ENCODE assay signal across 10 mouse cellular contexts in the genomic region with DNA sequence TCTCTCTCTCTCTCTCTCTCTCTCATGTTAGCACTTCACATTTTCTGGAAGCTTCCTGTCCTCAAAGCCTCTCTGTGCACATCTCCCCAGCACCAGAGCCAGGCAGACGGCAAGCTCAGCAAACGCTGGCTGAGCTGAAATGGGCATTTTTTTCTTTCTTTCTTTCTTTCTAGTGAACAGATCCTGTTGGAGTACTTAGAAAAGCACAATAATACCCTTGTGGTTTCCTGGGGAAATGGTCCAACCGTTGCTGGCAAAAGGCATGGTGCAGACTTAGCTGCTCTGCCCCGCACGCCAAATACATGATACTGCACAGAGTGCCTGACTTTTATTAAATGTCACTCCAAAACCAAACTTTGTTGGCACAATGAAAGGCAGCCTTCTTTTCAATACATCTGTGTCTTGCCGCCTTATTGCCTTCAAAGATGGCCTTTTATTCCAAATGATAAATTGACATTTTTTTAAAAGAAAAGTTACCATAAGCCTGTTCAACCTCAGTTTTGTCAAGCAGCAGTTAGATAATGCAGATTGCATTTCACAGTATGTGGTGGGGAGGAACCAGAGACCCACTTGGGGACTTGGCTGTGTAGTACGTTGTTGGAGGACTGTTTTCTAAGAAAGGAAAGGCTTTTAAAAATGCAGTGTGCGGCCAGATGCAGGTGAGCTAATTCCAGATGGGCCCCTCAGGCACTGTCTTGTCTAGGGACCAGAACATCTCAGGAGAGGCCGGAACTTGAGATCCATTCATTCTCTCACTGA. TPM values are rescaled to one million over a fixed set of nuclear protein-coding genes. Genes with fewer than 3 reads are reported as not detected.
DNase-seq lines count a peak whose midpoint lies in the region; ATAC-seq lines count a peak whose summit lies in the region.
"Had no signal": no experiment of that assay in that cellular context is flagged by ENCODE, and none has a peak within 500 bp of the region (broad histone marks: within the 10 kb centered on the region; RNA-seq: fewer than 3 reads in every experiment).

No protein-coding gene starts in this region.

- no peak for ATAC-seq in hindbrain, embryonic 11.5 days (ENCODE audit: low FRiP score)
- ATAC-seq in common myeloid progenitor, adult 5-6 weeks (replicated peaks; ENCODE audit: low read depth, poor library complexity, severe bottlenecking) = peak; percentile 91
- peak; percentile 59 for ATAC-seq in granulocyte monocyte progenitor cell, adult 5-6 weeks (replicated peaks; ENCODE audit: poor library complexity, severe bottlenecking)
- peak; percentile 81; the same call in 1 of the 2 replicates for ATAC-seq in limb, embryonic 15.5 days (ENCODE audit: insufficient number of reproducible peaks, low FRiP score, low TSS enrichment, low read depth)
- ATAC-seq in liver, embryonic 12.5 days = no peak
- ATAC-seq: Patski had no signal

- DNase-seq in hindbrain, embryonic 10.5 days (ENCODE audit: low spot score) = no peak
- DNase-seq in hindbrain, embryonic 11.5 days (ENCODE audit: low spot score) = no peak
- no peak for DNase-seq in urinary bladder, postnatal 14 days (ENCODE audit: low spot score)
- DNase-seq in adrenal gland, adult 8-10 months = no peak

- H3K27me3 ChIP-seq in hindbrain, embryonic 10.5 days (ENCODE audit: insufficient read depth, poor library complexity, severe bottlenecking) = no peaks in the 10 kb centered on the region
- no peaks in the 10 kb centered on the region for H3K27me3 ChIP-seq in hindbrain, embryonic 11.5 days (ENCODE audit: control insufficient read depth, insufficient read depth, low read length)
- H3K27me3 ChIP-seq in limb, embryonic 15.5 days = no peaks in the 10 kb centered on the region; the same call in 1 of the 2 replicates
- no peaks in the 10 kb centered on the region for H3K27me3 ChIP-seq in liver, embryonic 12.5 days (replicated peaks)
- H3K27me3 ChIP-seq: Patski had no signal

- peak overlapping the region; percentile 66 for H3K27ac ChIP-seq in hindbrain, embryonic 10.5 days
- H3K27ac ChIP-seq in hindbrain, embryonic 11.5 days (ENCODE audit: low read depth, low read length) = no peak overlapping the region
- peak overlapping the region; percentile 84 for H3K27ac ChIP-seq in limb, embryonic 15.5 days
- H3K27ac ChIP-seq in liver, embryonic 12.5 days = no peak overlapping the region
- H3K27ac ChIP-seq: macrophage had no signal

- H3K9ac ChIP-seq in hindbrain, embryonic 11.5 days (ENCODE audit: low read depth, low read length) = no peak overlapping the region
- no peak overlapping the region for H3K9ac ChIP-seq in limb, embryonic 15.5 days
- no peak overlapping the region for H3K9ac ChIP-seq in liver, embryonic 12.5 days

- no peak overlapping the region for H3K4me2 ChIP-seq in hindbrain, embryonic 11.5 days (replicated peaks; ENCODE audit: low read depth, low read length)
- no peak overlapping the region for H3K4me2 ChIP-seq in limb, embryonic 15.5 days
- no peak overlapping the region for H3K4me2 ChIP-seq in liver, embryonic 12.5 days

- H3K4me3 ChIP-seq in hindbrain, embryonic 10.5 days = no peak overlapping the region
- H3K4me3 ChIP-seq in hindbrain, embryonic 11.5 days (ENCODE audit: low read depth, low read length) = no peak overlapping the region
- no peak overlapping the region for H3K4me3 ChIP-seq in limb, embryonic 15.5 days
- no peak overlapping the region for H3K4me3 ChIP-seq in liver, embryonic 12.5 days

- H3K9me3 ChIP-seq in hindbrain, embryonic 10.5 days = no peaks in the 10 kb centered on the region
- H3K9me3 ChIP-seq in hindbrain, embryonic 11.5 days (ENCODE audit: control insufficient read depth, low read length) = no peaks in the 10 kb centered on the region
- no peaks in the 10 kb centered on the region for H3K9me3 ChIP-seq in limb, embryonic 15.5 days
- H3K9me3 ChIP-seq in liver, embryonic 12.5 days (replicated peaks) = no peaks in the 10 kb centered on the region

- peaks cover 57% of the 10 kb centered on the region for H3K4me1 ChIP-seq in hindbrain, embryonic 10.5 days (replicated peaks)
- H3K4me1 ChIP-seq in hindbrain, embryonic 11.5 days (replicated peaks; ENCODE audit: control insufficient read depth, insufficient read depth, low read length) = peaks cover 14% of the 10 kb centered on the region
- peaks cover 52% of the 10 kb centered on the region for H3K4me1 ChIP-seq in limb, embryonic 15.5 days
- H3K4me1 ChIP-seq in liver, embryonic 12.5 days = no peaks in the 10 kb centered on the region

- WGBS in hindbrain, embryonic 10.5 days = 69% methylated on average over 9 of the region's 9 CpGs
- 57% methylated on average over 9 of the region's 9 CpGs for WGBS in hindbrain, embryonic 11.5 days
- 29% methylated on average over 9 of the region's 9 CpGs for WGBS in limb, embryonic 15.5 days
- 42% methylated on average over 9 of the region's 9 CpGs for WGBS in liver, embryonic 12.5 days (ENCODE audit: insufficient replicate concordance)

- H3K36me3 ChIP-seq in hindbrain, embryonic 10.5 days = no peaks in the 10 kb centered on the region
- no peaks in the 10 kb centered on the region for H3K36me3 ChIP-seq in hindbrain, embryonic 11.5 days (ENCODE audit: control insufficient read depth, insufficient read depth, low read length)
- H3K36me3 ChIP-seq in limb, embryonic 15.5 days = no peaks in the 10 kb centered on the region; the same call in 1 of the 2 replicates
- no peaks in the 10 kb centered on the region for H3K36me3 ChIP-seq in liver, embryonic 12.5 days

RNA-seq across cellular contexts. Expression of a gene that starts 46.9 kb away (rescaled TPM):
- not detected in 2 replicates for polyA plus RNA-seq in hindbrain, embryonic 10.5 days (2016; fragmentation: Nextera tagmentation; extraction: Ambion mirVana)
- not detected in 2 replicates for polyA plus RNA-seq in hindbrain, embryonic 11.5 days (2014; fragmentation: Nextera tagmentation; extraction: Ambion mirVana)
- total RNA-seq in common myeloid progenitor, adult 5-6 weeks (2017) = not detected in 2 replicates
- total RNA-seq in granulocyte monocyte progenitor cell, adult 5-6 weeks (2014; fragmentation: Nextera tagmentation) = not detected in 2 replicates
- total RNA-seq in granulocyte monocyte progenitor cell, adult 5-6 weeks (2017) = not detected in 2 replicates
- polyA plus RNA-seq in limb, embryonic 15.5 days (2015; fragmentation: Nextera tagmentation; extraction: Ambion mirVana) = not detected in 2 replicates
- polyA plus RNA-seq in liver, embryonic 12.5 days (2016; fragmentation: Nextera tagmentation; extraction: Ambion mirVana) = not detected in 2 replicates
- total RNA-seq in adrenal gland, adult 8-10 months (2022) = under 1 TPM in 1 of 4 experiments, not detected in 3; 0.12 TPM
- polyA plus RNA-seq: macrophage had no signal

Comparison
In these comparisons a context has a peak if more than half of its experiments do, and no peak if none do; other contexts are left out.
1. H3K27ac ChIP-seq: peak in hindbrain, embryonic 10.5 days (single experiment) and limb, embryonic 15.5 days (single experiment); none in hindbrain, embryonic 11.5 days (single experiment) and liver, embryonic 12.5 days (single experiment).
2. ATAC-seq: peak in common myeloid progenitor, adult 5-6 weeks (single experiment), granulocyte monocyte progenitor cell, adult 5-6 weeks (single experiment) and limb, embryonic 15.5 days (single experiment); none in hindbrain, embryonic 11.5 days (single experiment) and liver, embryonic 12.5 days (single experiment).